Mouse (Mus musculus) MEL (cell line): ENCODE measurements around the gene Zfp260. TPM values are rescaled to one million over a fixed set of nuclear protein-coding genes. Genes with fewer than 3 reads are reported as not detected.
A peak's percentile ranks its signal among the peaks of the same experiment; 100 is the strongest.

Source experiments
- DNase-seq: peaks from one replicate; pipeline ENCODE4 v3.0.0; 2011; ENCODE audit warnings: low read depth, low spot score
- H3K27ac ChIP-seq: 2 replicates; pipeline ENCODE4 v1.5.1; 2012; ENCODE audit warnings: low read depth, mild to moderate bottlenecking, control low read depth, low read length, moderate library complexity; ENCODE audit not compliant: control insufficient read depth
- H3K27me3 ChIP-seq, 2 experiments: fragments of 150-350 bp in 1 of 2; sonication (generic) in 1 of 2; 2 replicates each; pipeline ENCODE4 v1.6.1; 2012; ENCODE audit warnings: low read length in 2 of 2, mild to moderate bottlenecking in 2 of 2, improper control_type of control experiment in 1 of 2, moderate library complexity in 1 of 2; ENCODE audit not compliant: insufficient read depth in 2 of 2, control insufficient read depth in 1 of 2
- H3K36me3 ChIP-seq, 2 experiments: 2 replicates each; pipeline ENCODE4 v1.6.1; 2012 to 2014; ENCODE audit warnings: low read length in 2 of 2, improper control_type of control experiment in 1 of 2, inconsistent platforms in 1 of 2, mild to moderate bottlenecking in 1 of 2; ENCODE audit not compliant: insufficient read depth in 2 of 2, control insufficient read depth in 1 of 2
- H3K4me1 ChIP-seq, 2 experiments: fragments of 150-350 bp in 1 of 2; sonication (generic) in 1 of 2; 2 replicates each; pipeline ENCODE4 v1.6.1; 2012; ENCODE audit warnings: low read length in 2 of 2, improper control_type of control experiment in 1 of 2, mild to moderate bottlenecking in 1 of 2; ENCODE audit not compliant: insufficient read depth in 2 of 2, control insufficient read depth in 1 of 2
- H3K4me3 ChIP-seq, 2 experiments: fragments of 150-350 bp in 1 of 2; sonication (generic) in 1 of 2; 2 replicates each; pipeline ENCODE4 v1.5.1; 2012; ENCODE audit warnings: low read depth in 2 of 2, low read length in 2 of 2, mild to moderate bottlenecking in 2 of 2, moderate library complexity in 2 of 2, control low read depth in 1 of 2, improper control_type of control experiment in 1 of 2; ENCODE audit not compliant: control insufficient read depth in 1 of 2, insufficient read depth in 1 of 2
- H3K79me2 ChIP-seq: 2 replicates; pipeline ENCODE4 v1.6.1; 2012; ENCODE audit warnings: mild to moderate bottlenecking, low read length, moderate library complexity; ENCODE audit not compliant: control insufficient read depth, poor library complexity, insufficient read depth
- H3K9ac ChIP-seq: 2 replicates; pipeline ENCODE4 v1.6.1; 2012; ENCODE audit warnings: low read depth, mild to moderate bottlenecking, control low read depth, low read length, moderate library complexity; ENCODE audit not compliant: control insufficient read depth, poor library complexity, severe bottlenecking
- H3K9me3 ChIP-seq: fragments of 150-350 bp; sonication (generic); replicated peaks from 2 replicates; pipeline ENCODE4 v1.6.1; 2012; ENCODE audit warnings: mild to moderate bottlenecking, low read length, improper control_type of control experiment, moderate library complexity; ENCODE audit not compliant: insufficient read depth
- BHLHE40 ChIP-seq: IDR thresholded peaks from 2 replicates; pipeline ENCODE4 v1.6.1; 2012; ENCODE audit warnings: low read depth, mild to moderate bottlenecking, inconsistent platforms, low read length, improper control_type of control experiment, borderline replicate concordance
- CHD1 ChIP-seq: IDR thresholded peaks from 2 replicates; pipeline ENCODE4 v1.6.1; 2012; ENCODE audit warnings: low read depth, mild to moderate bottlenecking, inconsistent platforms, low read length, improper control_type of control experiment
- GABPA ChIP-seq: IDR thresholded peaks from 2 replicates; pipeline ENCODE4 v1.6.1; 2012; ENCODE audit warnings: low read depth, mild to moderate bottlenecking, inconsistent platforms, low read length, improper control_type of control experiment, moderate library complexity
- JUND ChIP-seq: IDR thresholded peaks from 2 replicates; pipeline ENCODE4 v1.6.1; 2011; ENCODE audit warnings: low read depth, mild to moderate bottlenecking, improper control_type of control experiment, low read length
- KAT2A ChIP-seq: conservative IDR thresholded peaks from 2 replicates; pipeline ENCODE4 v1.6.1; 2012; ENCODE audit warnings: low read depth, low read length, improper control_type of control experiment, inconsistent platforms
- MAFK ChIP-seq: IDR thresholded peaks from 2 replicates; pipeline ENCODE4 v1.6.1; 2011; ENCODE audit warnings: low read depth, mild to moderate bottlenecking, low read length, improper control_type of control experiment, borderline replicate concordance
- MXI1 ChIP-seq: IDR thresholded peaks from 2 replicates; pipeline ENCODE4 v1.6.1; 2011; ENCODE audit warnings: mild to moderate bottlenecking, low read depth, low read length, improper control_type of control experiment
- MYB ChIP-seq: IDR thresholded peaks from 2 replicates; pipeline ENCODE4 v1.6.1; 2011; ENCODE audit warnings: mild to moderate bottlenecking, low read depth, low read length, improper control_type of control experiment
- MYC ChIP-seq: IDR thresholded peaks from 2 replicates; pipeline ENCODE4 v1.6.1; 2011; ENCODE audit warnings: low read depth, mild to moderate bottlenecking, low read length, improper control_type of control experiment, moderate library complexity
- NELFE ChIP-seq: IDR thresholded peaks from 2 replicates; pipeline ENCODE4 v1.6.1; 2011; ENCODE audit warnings: low read depth, low read length, improper control_type of control experiment
- NRF1 ChIP-seq: IDR thresholded peaks from 2 replicates; pipeline ENCODE4 v1.6.1; 2014; ENCODE audit warnings: low read depth, mild to moderate bottlenecking, inconsistent platforms, low read length, improper control_type of control experiment, moderate library complexity; ENCODE audit not compliant: poor library complexity, insufficient read depth, severe bottlenecking
- POLR2AphosphoS5 ChIP-seq: IDR thresholded peaks from 2 replicates; pipeline ENCODE4 v1.6.1; 2012; ENCODE audit warnings: low read depth, borderline replicate concordance, mild to moderate bottlenecking, inconsistent platforms, low read length, moderate library complexity, mixed read lengths
- RAD21 ChIP-seq: IDR thresholded peaks from 2 replicates; pipeline ENCODE4 v1.6.1; 2011; ENCODE audit warnings: mild to moderate bottlenecking, low read depth, low read length, improper control_type of control experiment
- SIN3A ChIP-seq: IDR thresholded peaks from 2 replicates; pipeline ENCODE4 v1.6.1; 2012; ENCODE audit warnings: low read length, improper control_type of control experiment, inconsistent platforms
- SMC3 ChIP-seq: IDR thresholded peaks from 2 replicates; pipeline ENCODE4 v1.6.1; 2011; ENCODE audit warnings: low read depth, low read length, improper control_type of control experiment
- USF2 ChIP-seq, 2 experiments: IDR thresholded peaks; 2 replicates each; pipeline ENCODE4 v1.6.1; 2011 to 2012; ENCODE audit warnings: improper control_type of control experiment in 2 of 2, low read length in 2 of 2, borderline replicate concordance in 1 of 2, inconsistent platforms in 1 of 2, low read depth in 1 of 2, mild to moderate bottlenecking in 1 of 2; ENCODE audit not compliant: insufficient read depth in 1 of 2
- ZMIZ1 ChIP-seq: IDR thresholded peaks from 2 replicates; pipeline ENCODE4 v1.6.1; 2012; ENCODE audit warnings: low read depth, mild to moderate bottlenecking, inconsistent platforms, low read length, improper control_type of control experiment, moderate library complexity
- ZNF384 ChIP-seq: IDR thresholded peaks from 2 replicates; pipeline ENCODE4 v1.6.1; 2012; ENCODE audit warnings: low read depth, mild to moderate bottlenecking, inconsistent platforms, low read length, improper control_type of control experiment
- polyA plus RNA-seq, 2 experiments: library from polyadenylated mRNA; stranded (reverse) in 1 of 2; unstranded in 1 of 2; fragments of >175 nt in 1 of 2; fragments of >200 nt in 1 of 2; gene quantifications; 2 replicates each; pipeline versions ENCODE4 v1.2.1 to v1.2.4; 2012; ENCODE audit warnings: low replicate concordance in 2 of 2, low read depth in 1 of 2; ENCODE audit not compliant: insufficient read length in 2 of 2, insufficient read depth in 1 of 2, missing spikeins in 1 of 2
- total RNA-seq: library from RNA; depleted of rRNA; stranded (reverse); fragments of 300-350 nt; gene quantifications from 2 replicates; pipeline ENCODE4 v1.2.3, GENCODE M21; 2012

Zfp260 gene
- total and polyA plus RNA-seq, 3 experiments: 4.8 to 5.5 TPM; not detected in 1

DNA sequence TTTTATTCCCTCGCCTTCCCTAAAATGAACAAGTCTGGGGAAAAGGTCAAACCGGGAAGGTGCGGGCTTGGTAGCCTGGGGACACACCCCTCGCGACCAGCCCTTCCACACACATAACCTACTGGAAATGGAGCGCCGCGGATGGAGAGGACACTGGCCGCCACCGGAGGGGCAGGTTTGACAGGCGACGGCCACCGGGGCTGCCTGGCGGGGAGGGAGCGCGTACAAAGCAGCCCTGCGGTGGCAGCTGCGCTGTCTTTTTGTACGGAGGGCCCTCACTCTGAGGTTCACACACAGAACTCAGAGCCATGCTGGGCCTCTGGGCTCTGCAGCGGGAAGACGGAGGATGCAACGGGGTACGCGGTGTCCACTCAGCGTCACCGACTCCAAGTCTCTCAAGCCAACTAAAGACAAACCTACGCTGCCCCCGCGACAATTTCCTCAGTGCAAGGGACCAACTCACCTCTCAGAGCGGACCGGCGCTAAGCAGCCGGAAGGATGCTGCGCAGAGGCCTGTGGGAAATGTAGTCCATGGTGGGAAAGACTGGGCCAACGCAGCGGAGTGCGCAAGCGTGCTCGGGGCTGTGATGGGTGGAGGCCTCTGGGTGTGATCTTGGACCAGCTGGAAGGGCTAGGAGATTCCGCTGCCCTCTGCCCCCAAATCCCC is 43.6 kb upstream of the Zfp260 start, which contains the start of gene Zfp14 (continued):
- TF ChIP-seq SMC3: no peak
- TF ChIP-seq MXI1: no peak
- TF ChIP-seq BHLHE40: no peak
- no peak for TF ChIP-seq MYB
- peak; percentile 70 for TF ChIP-seq SIN3A
- no peak; the same call in 1 of the 2 replicates for TF ChIP-seq KAT2A
- peak; percentile 79 for TF ChIP-seq NRF1

DNA sequence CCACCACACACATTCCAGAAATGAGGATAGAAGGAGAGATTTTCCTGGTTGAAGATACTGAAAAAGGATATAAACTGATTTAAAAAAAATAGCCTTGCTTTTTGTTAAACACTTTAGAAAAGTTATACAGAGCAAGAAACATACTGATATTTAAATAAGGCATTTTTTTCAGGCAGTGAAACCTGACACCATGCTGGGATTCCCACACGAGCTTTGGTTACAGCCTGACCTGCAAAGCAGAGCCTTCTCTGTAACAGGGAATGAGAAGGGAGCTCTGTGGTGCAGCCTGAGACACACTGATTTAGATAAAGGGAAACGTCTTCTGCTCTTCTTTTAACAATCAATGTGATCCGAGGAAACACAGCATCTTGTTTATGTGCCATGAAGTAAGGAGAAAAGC is 41.0 kb upstream of the Zfp260 start:
- H3K9ac ChIP-seq: no peak overlapping the region
- DNase-seq: no peak
- no peaks in the 10 kb centered on the region for H3K79me2 ChIP-seq
- H3K9me3 ChIP-seq: no peaks in the 10 kb centered on the region
- no peak overlapping the region for H3K4me3 ChIP-seq
- TF ChIP-seq MAFK: no peak
- 0 out of 2 replicates have a peak, but pooled peaks have one; percentile 27 for TF ChIP-seq ZNF384
- peaks cover 3 to 4% of the 10 kb centered on the region in 2 experiments; a peak in 3 of 4 replicates for H3K4me1 ChIP-seq
- peaks cover 0 to 5% of the 10 kb centered on the region in 2 experiments; a peak in 2 of 4 replicates for H3K36me3 ChIP-seq
- no peaks in the 10 kb centered on the region for H3K27me3 ChIP-seq
- H3K27ac ChIP-seq: no peak overlapping the region

DNA sequence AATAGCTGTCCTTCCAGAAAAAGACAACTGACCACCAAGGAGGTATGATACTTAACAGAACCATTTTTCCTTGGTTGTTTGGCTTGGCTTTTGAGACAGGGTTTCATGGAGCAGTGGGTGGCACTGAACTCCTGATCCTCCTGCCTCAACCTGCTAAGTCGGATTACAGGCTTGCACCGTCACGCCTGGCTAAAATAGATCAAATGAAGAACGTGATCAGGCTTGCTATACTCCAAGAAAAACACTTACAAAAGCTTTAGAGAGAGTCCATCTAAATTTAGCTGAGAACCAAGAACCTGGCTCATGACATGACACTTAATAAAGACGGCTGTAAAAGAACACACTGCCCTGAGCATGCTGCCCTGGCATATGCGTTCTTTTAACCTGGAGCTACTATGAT is 34.2 kb upstream of the Zfp260 start:
- Histone ChIP-seq H3K27ac (no peak overlapping the region), H3K9me3 (no peaks in the 10 kb centered on the region), H3K4me3 (no peak overlapping the region), H3K79me2 (no peaks in the 10 kb centered on the region), H3K4me1 (no peaks in the 10 kb centered on the region), H3K36me3 (no peaks in the 10 kb centered on the region), H3K27me3 (no peaks in the 10 kb centered on the region), H3K9ac (no peak overlapping the region)
- TF ChIP-seq SMC3 (no peak), KAT2A (no peak), POLR2AphosphoS5 (no peak), USF2 (IDR thresholded peaks at IDR 0.05; ENCODE audit: borderline replicate concordance in 1 of 2, insufficient read depth in 1 of 2, low read depth in 1 of 2, low read length in 2 of 2) (no peak), MYC (no peak), JUND (no peak), ZMIZ1 (no peak), ZNF384 (no peak), MAFK (no peak), BHLHE40 (no peak), RAD21 (no peak), MXI1 (no peak), CHD1 (no peak), GABPA (no peak), NELFE (no peak)
- no peak for DNase-seq
